Mouse (Mus musculus): Measurements from ENCODE around the gene Phc2.

GRCm38 (mm10) chr4:128727721-128728430, 73.4 kb downstream of the Phc2 start:
- TF ChIP-seq POLR2A (IDR thresholded peaks at IDR 0.05; ENCODE audit: low read depth, low read length) (no peak; the same call in 1 of the 2 replicates), CTCF (IDR thresholded peaks at IDR 0.05; ENCODE audit: extremely low read depth, insufficient read length, insufficient replicate concordance, low read depth, low read length) (no peak)

Data from small intestine, adult 2 months (tissue).